Mouse (Mus musculus) 3T3-L1 (cell line): ENCODE measurements around the gene Gm340.

Experiments used
- DNase-seq: peaks from one replicate; pipeline ENCODE4 v3.0.0-alpha.2; 2015; ENCODE audit warnings: low read depth, low spot score

The Gm340 gene

GRCm38 (mm10) chr19:41613325-41614087 lies 31.3 kb downstream of the Gm340 start:
- DNase-seq: no peak

GRCm38 (mm10) chr19:41615606-41616224 lies 33.5 kb downstream of the Gm340 start:
- DNase-seq: no peak

DNA sequence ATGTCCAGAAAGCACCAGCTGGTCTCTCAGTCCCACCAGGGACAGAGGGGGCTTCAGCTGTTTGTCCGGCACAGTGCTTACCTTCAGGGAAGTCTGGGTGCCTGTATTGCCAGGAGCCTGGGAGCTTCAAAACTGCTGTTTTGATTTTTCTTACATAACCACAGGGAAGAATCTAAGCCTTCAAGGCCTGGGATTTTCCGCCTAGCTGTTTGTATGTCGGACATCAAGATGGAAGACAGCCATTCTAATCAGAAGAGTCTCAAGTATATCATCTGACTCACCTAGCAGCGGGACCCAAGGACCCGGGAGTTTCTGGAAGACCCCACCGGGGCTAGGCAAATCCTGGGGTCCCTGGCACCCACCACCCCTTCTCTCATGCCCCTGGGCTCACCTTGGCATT lies 34.1 kb downstream of the Gm340 start:
- DNase-seq: no peak

GRCm38 (mm10) chr19:41617102-41617501 lies 34.9 kb downstream of the Gm340 start:
- DNase-seq: no peak

DNA sequence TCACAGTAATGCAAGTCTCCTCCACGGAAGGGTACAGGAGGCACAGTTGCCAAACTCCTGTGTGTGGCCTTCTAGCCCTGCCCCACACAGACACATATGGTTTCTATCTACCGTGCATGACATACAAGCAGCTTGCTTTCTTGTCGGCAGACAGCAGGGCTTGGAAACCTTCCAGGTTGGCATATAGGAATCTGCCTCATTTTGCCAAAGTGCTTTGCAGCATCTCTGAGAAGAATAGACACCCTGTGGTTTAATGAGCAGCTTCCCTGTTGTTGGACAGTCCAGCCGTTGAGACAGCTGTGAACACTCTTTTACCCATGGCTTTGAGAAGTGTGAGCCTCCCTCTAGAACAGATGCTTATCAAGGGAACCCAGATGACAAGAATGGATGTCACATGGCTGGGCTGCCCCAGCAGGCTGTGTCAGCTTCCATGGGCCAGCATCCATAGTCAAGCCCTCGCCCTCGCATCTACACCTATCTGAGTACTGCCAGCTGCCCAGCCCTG lies 36.0 kb downstream of the Gm340 start:
- peak; percentile 31 for DNase-seq

DNA sequence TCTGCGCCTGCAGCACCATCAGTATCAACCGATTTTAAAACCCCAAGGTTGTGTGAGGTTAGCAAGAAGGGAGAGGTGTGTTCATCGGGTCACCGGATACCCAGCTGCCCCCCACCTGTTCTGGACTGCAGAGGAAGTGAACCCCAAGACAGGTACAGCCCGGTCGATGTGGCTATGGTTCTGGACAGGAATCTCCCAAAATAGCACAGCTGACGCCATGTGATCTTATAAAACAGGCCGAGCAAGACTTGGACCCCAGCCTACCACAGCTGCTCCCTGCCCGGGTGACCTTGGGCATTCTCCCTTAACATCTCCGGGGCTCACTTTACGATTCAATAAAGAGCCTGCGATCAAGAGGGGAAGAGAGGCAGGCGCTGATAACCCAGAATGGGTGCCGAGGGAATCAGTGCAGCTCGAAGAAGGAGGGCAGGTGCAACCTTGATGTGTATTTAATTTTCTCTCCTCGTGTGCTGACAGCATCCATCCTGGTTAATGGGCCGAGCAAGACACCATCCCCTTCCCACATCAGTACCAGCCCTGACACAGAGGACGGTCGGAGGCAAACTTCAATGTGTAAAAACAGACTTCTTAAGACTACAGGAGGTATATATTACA lies 36.7 kb downstream of the Gm340 start:
- no peak for DNase-seq

DNA sequence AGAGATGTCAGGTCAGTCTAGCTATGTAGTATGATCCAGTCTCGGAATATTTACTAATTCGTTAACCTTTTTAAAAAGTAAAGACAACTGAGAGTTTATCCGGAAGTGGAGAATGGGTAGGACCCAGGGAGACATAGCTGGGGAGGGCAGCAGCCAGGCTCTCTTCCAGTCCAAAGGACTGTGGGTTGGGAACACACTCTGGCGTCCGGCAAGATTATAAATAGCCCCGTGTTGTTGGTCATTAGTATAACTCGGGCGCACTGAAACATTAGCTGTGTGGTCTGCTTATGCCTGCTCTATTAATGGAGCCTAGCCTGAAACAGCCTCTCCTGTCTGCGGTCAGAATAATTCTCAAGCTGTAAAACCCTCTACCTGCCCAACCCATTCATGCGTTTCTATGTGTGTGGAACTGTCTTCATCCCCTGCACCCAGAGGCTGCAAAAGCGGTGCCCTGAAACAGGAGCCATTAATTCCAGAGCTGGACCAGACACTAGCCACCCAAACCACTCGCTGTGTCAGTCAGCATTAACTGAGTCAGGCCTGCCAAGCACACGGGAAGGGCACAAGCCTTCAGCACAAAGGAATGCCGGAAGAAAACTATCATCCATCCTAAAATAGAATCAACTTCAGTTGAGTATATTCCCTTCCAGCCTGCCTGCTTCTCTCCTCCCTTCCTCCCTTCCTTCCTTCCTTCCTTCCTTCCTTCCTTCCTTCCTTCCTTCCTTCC lies 38.4 kb downstream of the Gm340 start:
- DNase-seq: no peak

GRCm38 (mm10) chr19:41628970-41629369 lies 46.8 kb downstream of the Gm340 start:
- no peak for DNase-seq

DNA sequence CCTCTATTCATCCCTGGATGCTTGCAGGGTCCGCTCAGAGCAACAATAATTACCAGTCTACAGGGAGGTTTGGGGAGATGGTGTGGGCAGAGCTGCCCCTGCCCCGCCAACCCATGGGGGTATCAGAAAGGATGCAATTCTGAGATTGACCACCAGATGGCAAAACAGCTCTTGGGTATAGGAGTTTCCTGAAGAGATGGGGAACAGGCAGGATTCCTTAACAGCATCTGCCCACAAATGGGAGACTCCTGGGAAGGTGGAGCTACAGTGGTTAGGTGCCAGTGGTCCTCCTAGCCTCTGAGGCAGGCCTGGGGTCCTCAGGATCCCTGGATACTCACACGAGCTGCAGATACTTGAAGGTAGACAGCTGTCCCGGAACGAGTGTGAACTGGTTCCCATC lies 47.4 kb downstream of the Gm340 start:
- peak; percentile 83 for DNase-seq

- DNase-seq: no peak
Measured at GRCm38 (mm10) chr19:41634099-41634498, 51.9 kb downstream of the Gm340 start.

DNA sequence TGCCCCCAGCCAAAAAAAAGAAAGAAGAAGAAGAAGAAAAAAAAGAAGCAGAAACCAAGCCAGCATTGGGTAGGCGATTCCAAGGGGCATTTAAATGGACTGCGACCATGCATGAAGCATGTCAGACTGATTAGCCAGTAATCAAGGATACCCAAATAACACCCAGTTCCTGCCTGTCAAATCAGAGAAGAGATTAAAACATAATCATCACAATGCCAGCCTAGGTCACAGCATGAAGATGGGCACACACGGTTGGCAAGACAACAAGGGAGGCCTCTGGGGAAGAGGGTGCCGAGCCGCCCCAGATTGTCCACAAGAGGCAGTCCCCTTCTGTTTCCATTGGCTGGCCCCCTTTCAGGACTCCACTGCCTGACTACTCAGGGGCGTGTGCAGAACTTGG lies 52.8 kb downstream of the Gm340 start:
- DNase-seq: no peak
